Mouse (Mus musculus) forebrain, embryonic 14.5 days (tissue): Measurements from ENCODE around the gene Pagr1b. TPM values are rescaled to one million over a fixed set of nuclear protein-coding genes. Genes with fewer than 3 reads are reported as not detected.

ENCODE experiments used
- ATAC-seq: fragments of 200-750 bp; cut with Nextera tagmentation; 2 replicates; pipeline ENCODE4 v1.8.0; 2017; ENCODE audit warnings: mild to moderate bottlenecking, moderate library complexity
- DNase-seq: peaks from one replicate; pipeline ENCODE4 v3.0.0-alpha.2; 2015; ENCODE audit warnings: low spot score
- H3K27ac ChIP-seq: fragments of 300-500 bp; sonication (generic); 2 replicates; pipeline ENCODE4 v1.5.1; 2014; ENCODE audit warnings: low read depth, mild to moderate bottlenecking, control low read depth, low read length, moderate library complexity
- H3K27me3 ChIP-seq: fragments of 300-500 bp; sonication (generic); replicated peaks from 2 replicates; pipeline ENCODE4 v1.6.1; 2014; ENCODE audit warnings: low read length, control low read depth, mixed read lengths; ENCODE audit not compliant: control insufficient read depth, insufficient read depth
- H3K36me3 ChIP-seq: fragments of 300-500 bp; sonication (generic); 2 replicates; pipeline ENCODE4 v1.6.1; 2014; ENCODE audit warnings: low read length, control low read depth; ENCODE audit not compliant: control insufficient read depth, insufficient read depth
- H3K4me1 ChIP-seq: fragments of 300-500 bp; sonication (generic); 2 replicates; pipeline ENCODE4 v1.6.1; 2014; ENCODE audit warnings: antibody characterized with exemption, low read length, control low read depth; ENCODE audit not compliant: control insufficient read depth, insufficient read depth
- H3K4me2 ChIP-seq: fragments of 300-500 bp; sonication (generic); 2 replicates; pipeline ENCODE4 v1.6.1; 2014; ENCODE audit warnings: mild to moderate bottlenecking, control low read depth, low read length
- H3K4me3 ChIP-seq: fragments of 300-500 bp; sonication (generic); 2 replicates; pipeline ENCODE4 v1.5.1; 2014; ENCODE audit warnings: low read depth, low read length, control low read depth
- H3K9ac ChIP-seq: fragments of 300-500 bp; sonication (generic); 2 replicates; pipeline ENCODE4 v1.6.1; 2014; ENCODE audit warnings: mild to moderate bottlenecking, low read length, control low read depth, moderate library complexity
- H3K9me3 ChIP-seq: fragments of 300-500 bp; sonication (generic); replicated peaks from 2 replicates; pipeline ENCODE4 v1.6.1; 2016; ENCODE audit warnings: low read length, control low read depth, mixed read lengths; ENCODE audit not compliant: control insufficient read depth
- WGBS: fragments of 180-500 bp; shearing (Covaris S2); extraction: QIAGEN DNeasy Blood & Tissue Kit; methylation state at CpG from one replicate; pipeline ENCODE4 v1.1.7; 2014; 5-methylcytosine and 5-hydroxymethylcytosine counted together
- polyA plus RNA-seq: library from polyadenylated mRNA; unstranded; fragments of >200 nt; fragmentation: Nextera tagmentation; extraction: Ambion mirVana; gene quantifications from 2 replicates; pipeline ENCODE4 v1.2.1, GENCODE M21; 2014

Pagr1b gene
- polyA plus RNA-seq, 1 experiment from 2014 or later: 0.34 TPM

DNA sequence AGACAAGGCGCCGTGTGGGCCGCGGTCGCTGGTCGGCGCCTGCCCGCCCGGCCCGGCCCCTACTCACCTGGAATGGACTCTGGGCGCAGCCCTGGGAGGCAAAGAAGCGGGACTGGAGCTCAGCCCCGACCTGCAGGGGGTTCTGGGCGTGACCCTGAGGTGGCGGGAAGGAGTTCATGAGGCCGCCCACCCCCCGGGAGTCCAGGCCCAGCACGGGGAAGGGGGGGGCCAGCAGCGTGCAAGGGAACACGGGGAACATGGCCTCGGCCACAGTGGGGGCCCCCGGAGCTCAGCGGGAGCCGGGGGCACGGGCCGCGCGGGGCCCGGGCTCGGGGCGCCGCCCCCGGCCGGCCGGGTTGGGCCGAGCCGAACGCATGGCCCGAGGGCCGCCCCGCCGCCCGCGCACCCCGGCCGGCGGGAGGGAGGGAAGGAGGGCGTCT, 9.9 kb upstream of the Pagr1b start:
- Histone ChIP-seq H3K36me3 (peaks cover 54% of the 10 kb centered on the region), H3K27ac (peak overlapping the region; percentile 99), H3K9me3 (no peaks in the 10 kb centered on the region), H3K9ac (peak overlapping the region; percentile 99), H3K27me3 (no peaks in the 10 kb centered on the region), H3K4me2 (peak overlapping the region; percentile 98), H3K4me1 (peaks cover 32% of the 10 kb centered on the region), H3K4me3 (peak overlapping the region; percentile 97)
- 0% methylated on average over 30 of the region's 48 CpGs for WGBS
- DNase-seq (peak; percentile 64), ATAC-seq (peak; percentile 10)

- no peak for ATAC-seq
- WGBS: under 1% methylated on average over 36 of the region's 65 CpGs
Measured at GRCm38 (mm10) chr7:127025556-127026160, 9.4 kb upstream of the Pagr1b start.

DNA sequence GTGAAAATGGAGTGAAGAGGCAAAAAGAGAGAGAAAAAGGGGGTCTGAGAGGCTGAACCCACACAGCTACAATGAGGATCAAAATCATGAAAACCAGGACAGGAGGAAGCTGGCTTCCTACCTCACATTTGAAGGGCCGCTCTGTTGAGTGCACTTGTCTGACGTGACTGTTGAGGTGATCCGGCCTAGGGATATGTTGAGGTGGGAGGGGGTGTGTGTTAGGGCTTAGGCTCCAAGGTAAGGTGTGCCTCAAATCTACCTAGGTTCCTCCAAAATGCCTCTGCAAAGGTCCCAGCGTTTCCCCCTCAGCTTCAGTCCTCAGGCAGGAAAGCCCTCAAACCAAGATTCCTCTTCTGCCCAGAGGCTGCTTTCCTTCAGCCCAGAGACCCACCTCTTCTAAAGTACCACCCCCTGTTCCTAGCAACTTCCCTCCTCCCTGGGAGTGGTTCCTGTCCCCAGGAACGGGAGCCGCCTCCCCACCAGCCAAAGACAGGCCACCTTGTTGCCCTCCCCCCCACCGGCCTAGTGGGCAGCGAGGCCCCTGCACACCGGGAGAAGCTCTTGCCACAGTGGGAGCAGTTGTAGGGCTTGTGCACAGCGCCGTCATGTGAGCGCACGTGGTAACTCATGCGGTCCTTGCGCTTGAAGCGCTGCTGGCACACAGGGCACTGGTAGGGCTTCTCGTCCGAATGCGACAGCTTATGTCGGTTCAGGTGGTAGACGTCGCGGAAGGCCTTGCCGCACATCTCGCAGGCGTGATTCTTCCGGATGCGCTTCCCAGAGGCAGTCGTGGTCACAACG, 8.7 kb upstream of the Pagr1b start:
- Histone ChIP-seq H3K4me1 (peaks cover 38% of the 10 kb centered on the region), H3K36me3 (peaks cover 43% of the 10 kb centered on the region), H3K4me2 (peak overlapping the region; percentile 98), H3K9me3 (no peaks in the 10 kb centered on the region), H3K4me3 (peak overlapping the region; percentile 97), H3K27ac (peak overlapping the region; percentile 99), H3K27me3 (no peaks in the 10 kb centered on the region), H3K9ac (peak overlapping the region; percentile 99)
- WGBS: under 1% methylated on average over 30 of the region's 30 CpGs
- DNase-seq: peak; percentile 91
- peak; percentile 43 for ATAC-seq

More at GRCm38 (mm10) chr7:127025556-127026160, 9.4 kb upstream of the Pagr1b start:
- peak overlapping the region; percentile 99 for H3K9ac ChIP-seq
- peaks cover 49% of the 10 kb centered on the region for H3K36me3 ChIP-seq
- no peaks in the 10 kb centered on the region for H3K9me3 ChIP-seq
- H3K4me3 ChIP-seq: peak overlapping the region; percentile 97
- no peaks in the 10 kb centered on the region for H3K27me3 ChIP-seq
- peak; percentile 39 for DNase-seq
- H3K4me2 ChIP-seq: peak overlapping the region; percentile 98
- H3K4me1 ChIP-seq: peaks cover 32% of the 10 kb centered on the region
- H3K27ac ChIP-seq: peak overlapping the region; percentile 99

- Histone ChIP-seq H3K27me3 (no peaks in the 10 kb centered on the region), H3K4me2 (peak overlapping the region; percentile 98), H3K36me3 (peaks cover 39% of the 10 kb centered on the region), H3K4me3 (peak overlapping the region; percentile 97), H3K27ac (peak overlapping the region; percentile 99), H3K9me3 (no peaks in the 10 kb centered on the region), H3K9ac (peak overlapping the region; percentile 99), H3K4me1 (peaks cover 39% of the 10 kb centered on the region)
- DNase-seq (no peak), ATAC-seq (no peak)
- 17% methylated on average over 19 of the region's 19 CpGs for WGBS
Measured at GRCm38 (mm10) chr7:127023896-127024690, 7.8 kb upstream of the Pagr1b start.

GRCm38 (mm10) chr7:127023272-127023691, 7.0 kb upstream of the Pagr1b start:
- Histone ChIP-seq H3K9me3 (no peaks in the 10 kb centered on the region), H3K9ac (peak overlapping the region; percentile 99), H3K4me2 (peak overlapping the region; percentile 98), H3K27ac (peak overlapping the region; percentile 46; the same call in 1 of the 2 replicates), H3K27me3 (no peaks in the 10 kb centered on the region), H3K4me1 (peaks cover 41% of the 10 kb centered on the region), H3K36me3 (peaks cover 36% of the 10 kb centered on the region), H3K4me3 (peak overlapping the region; percentile 97)
- no peak for DNase-seq
- 69% methylated on average over 13 of the region's 13 CpGs for WGBS
- ATAC-seq: no peak

DNA sequence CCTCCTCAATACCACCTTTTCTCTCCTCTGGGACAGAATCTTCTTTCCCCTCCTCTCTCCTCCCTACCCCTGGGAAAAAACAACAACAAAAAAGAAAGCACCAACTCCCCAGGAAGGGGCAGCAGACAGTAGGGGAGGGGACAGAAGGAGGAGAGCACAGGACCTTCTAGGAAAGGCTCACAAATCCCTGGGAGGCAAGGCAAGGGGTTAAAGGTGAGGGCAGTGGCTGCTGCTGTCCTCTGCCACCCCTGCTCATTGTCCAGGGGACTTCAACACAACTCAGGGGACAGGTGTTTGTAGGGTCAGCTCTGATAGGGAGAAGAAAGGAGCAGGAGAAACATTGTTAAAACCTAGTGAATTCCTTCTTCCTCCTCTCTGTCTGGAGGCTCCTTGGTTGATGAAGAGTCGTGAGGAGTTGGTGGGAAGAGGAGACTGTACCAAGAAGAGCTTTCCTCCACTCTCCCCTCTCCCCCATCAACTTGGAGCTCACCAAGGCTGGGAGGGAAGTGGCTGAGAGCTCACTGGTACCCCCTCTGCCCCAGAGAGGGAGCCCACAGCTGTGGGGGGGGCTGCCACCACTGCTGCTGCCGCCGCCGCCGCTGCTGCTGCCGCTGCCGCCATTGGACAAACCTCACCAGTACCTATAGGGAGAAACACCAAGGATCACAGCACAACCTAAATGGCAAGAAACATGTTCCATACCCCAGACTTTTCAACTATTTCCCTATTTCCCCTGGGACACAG, 6.4 kb upstream of the Pagr1b start:
- no peaks in the 10 kb centered on the region for H3K27me3 ChIP-seq
- H3K4me3 ChIP-seq: peak overlapping the region; percentile 97
- H3K9ac ChIP-seq: peak overlapping the region; percentile 99
- peaks cover 35% of the 10 kb centered on the region for H3K36me3 ChIP-seq
- no peak for ATAC-seq
- peak overlapping the region; percentile 98 for H3K4me2 ChIP-seq
- no peak for DNase-seq
- H3K9me3 ChIP-seq: no peaks in the 10 kb centered on the region
- peaks cover 39% of the 10 kb centered on the region for H3K4me1 ChIP-seq
- peak overlapping the region; percentile 85; the same call in 1 of the 2 replicates for H3K27ac ChIP-seq
- 72% methylated on average over 7 of the region's 7 CpGs for WGBS

DNA sequence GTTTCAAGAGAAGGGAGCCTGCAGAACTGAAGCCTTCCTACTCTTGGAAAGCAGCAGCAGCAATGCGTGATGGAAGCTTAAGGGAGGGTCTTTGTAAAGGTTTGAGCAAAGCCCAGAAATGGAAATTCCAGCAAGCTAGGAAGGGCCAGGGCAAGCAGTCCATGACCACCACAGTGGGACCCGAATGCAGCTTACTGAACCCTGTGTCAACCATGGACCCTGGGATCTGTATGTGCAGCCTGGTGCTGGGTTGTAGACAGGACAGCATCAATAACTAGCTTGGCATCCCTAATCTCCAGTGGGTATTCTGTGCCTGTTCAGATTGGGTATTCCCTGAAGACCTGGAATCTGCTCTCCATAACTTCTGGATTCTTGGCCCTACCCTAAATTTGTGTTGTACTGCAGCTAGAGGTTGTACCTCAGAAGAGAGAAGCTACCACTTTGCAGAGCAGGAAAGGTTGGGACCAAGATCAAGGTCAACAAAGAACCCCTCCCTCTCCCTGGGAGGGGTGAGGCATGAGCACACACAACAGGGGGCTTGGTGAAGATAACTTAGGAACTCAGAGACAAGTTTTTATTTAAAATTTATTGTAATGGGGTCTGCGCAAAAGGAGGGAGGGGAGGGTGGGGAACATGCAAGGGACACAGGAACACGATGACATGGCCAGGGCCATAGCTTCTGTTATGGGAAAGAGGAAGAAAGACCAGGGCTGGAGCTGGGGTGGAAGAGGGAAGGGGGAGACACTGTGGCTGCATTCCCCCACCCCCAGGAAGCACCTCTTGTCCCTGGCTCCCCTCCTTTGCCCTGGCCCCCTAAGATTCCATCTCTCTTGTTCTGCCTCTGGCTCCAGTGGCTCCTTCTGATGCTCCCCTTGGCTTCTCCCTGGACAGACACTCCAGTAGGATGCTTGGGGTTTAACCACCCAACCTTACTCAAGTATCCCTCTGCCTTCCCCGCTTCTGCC, 5.6 kb upstream of the Pagr1b start:
- no peaks in the 10 kb centered on the region for H3K27me3 ChIP-seq
- H3K4me2 ChIP-seq: peak overlapping the region; percentile 64
- H3K4me3 ChIP-seq: peak overlapping the region; percentile 50
- H3K4me1 ChIP-seq: peaks cover 40% of the 10 kb centered on the region
- H3K9me3 ChIP-seq: no peaks in the 10 kb centered on the region
- H3K36me3 ChIP-seq: peaks cover 35% of the 10 kb centered on the region
- ATAC-seq: no peak
- no peak for DNase-seq
- peak overlapping the region; percentile 85 for H3K27ac ChIP-seq
- WGBS: 45% methylated on average over 5 of the region's 5 CpGs
- peak overlapping the region; percentile 85 for H3K9ac ChIP-seq
